Mouse (Mus musculus) thymus, adult 2 months (tissue): Measurements from ENCODE around the gene Hpcal1.

Experiments
- CTCF ChIP-seq: fragments of 200-500 bp; IDR thresholded peaks from 2 replicates; pipeline ENCODE4 v1.5.1; 2012; ENCODE audit warnings: mild to moderate bottlenecking, control low read depth, low read length, moderate library complexity, borderline replicate concordance; ENCODE audit not compliant: control insufficient read depth, poor library complexity, insufficient read depth; ENCODE audit errors: extremely low read depth
- POLR2A ChIP-seq: fragments of 200-500 bp; IDR thresholded peaks from 2 replicates; pipeline ENCODE4 v1.6.1; 2012; ENCODE audit warnings: mild to moderate bottlenecking, low read length, control low read depth, moderate library complexity; ENCODE audit not compliant: control insufficient read depth, poor library complexity, insufficient read depth; ENCODE audit errors: extremely low read depth

DNA sequence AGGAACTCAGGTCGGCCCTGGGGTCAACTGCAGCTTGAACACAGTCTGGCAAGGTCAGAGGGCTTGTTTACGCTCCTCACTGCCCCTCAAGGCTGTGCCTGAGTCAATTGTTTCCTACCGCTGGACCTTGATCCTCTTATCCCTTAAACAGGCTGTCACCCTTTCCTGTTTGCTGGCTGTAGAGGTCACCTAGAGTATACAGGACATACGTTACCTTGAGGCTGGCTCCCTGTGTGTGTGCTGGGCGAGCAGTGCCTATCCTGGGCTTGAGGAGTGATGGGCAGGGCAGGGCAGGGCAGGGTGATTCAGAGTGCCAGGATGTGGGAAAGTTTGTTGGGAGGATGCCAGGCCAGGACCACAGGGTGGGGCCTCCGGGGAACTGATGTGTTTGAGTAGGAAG is 47.8 kb downstream of the Hpcal1 start:
- TF ChIP-seq CTCF (no peak), POLR2A (no peak)
